Mouse (Mus musculus): Measurements from ENCODE around the gene Ankfn1. TPM values are rescaled to one million over a fixed set of nuclear protein-coding genes. Genes with fewer than 3 reads are reported as not detected.

Ankfn1 gene
- total RNA-seq (2021): under 1 TPM; 0.36 to 0.48 TPM
- long read RNA-seq, experiment 1: 0 reads
- long read RNA-seq, experiment 2: 0 reads

DNA sequence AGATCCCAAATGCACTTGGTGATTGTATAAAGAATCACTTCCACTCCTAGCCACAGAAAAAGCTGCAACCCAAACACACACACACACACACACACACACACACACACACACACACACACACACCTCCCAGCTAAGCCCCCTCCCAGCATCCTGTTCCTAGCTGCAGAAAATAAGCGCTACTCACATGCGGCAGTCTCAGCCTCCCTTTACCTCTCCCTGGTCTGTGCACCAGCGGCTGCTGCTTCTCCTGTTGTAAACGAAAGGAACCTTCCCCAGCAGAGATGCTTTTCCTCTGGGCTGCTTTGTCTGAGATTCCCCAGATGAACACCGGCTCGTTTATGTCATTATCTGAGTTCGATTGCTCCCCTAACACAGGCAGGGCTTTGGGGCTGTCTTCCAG lies at the start of gene Ankfn1:
TSS of gene Ankfn1 (minus strand) at position 223 of the 400 bp plus-strand sequence.
- no peak for DNase-seq

DNA sequence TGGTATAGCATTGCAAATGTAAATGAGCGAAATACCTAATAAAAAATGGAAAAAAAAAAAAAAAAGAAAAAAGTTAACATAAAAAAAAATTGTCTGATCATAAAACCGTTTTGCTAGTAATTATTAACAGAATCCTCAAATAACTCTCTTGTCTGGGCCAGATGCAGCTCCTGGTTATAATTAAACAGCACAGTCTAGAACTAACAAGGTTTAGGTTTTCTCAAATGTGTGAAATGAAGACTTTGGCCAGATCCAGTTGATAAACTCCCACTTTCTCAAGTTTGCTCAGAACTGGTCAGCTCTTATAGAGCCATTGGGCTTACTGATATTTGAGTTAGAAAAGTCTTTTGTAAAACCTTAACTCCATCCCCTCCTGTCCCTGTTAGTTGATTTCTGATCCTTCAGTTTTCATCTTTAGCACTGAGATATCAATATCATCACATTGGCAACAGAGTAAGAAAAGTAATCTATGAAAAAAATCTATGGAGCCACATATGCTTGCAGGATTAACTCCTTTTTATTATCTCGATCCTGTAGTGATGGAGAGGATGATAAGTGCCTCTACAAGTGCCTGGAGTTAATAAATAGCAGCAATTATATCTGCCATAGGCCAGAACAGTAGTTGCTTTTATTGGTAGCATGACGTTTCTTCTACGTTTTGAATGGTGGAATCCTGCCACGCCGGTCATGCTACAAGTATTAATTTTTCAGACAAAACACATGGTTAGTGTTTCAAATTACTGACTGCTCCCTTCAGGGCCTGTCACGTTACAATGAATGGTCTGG lies 46.4 kb upstream of the Ankfn1 start:
- DNase-seq: no peak

DNA sequence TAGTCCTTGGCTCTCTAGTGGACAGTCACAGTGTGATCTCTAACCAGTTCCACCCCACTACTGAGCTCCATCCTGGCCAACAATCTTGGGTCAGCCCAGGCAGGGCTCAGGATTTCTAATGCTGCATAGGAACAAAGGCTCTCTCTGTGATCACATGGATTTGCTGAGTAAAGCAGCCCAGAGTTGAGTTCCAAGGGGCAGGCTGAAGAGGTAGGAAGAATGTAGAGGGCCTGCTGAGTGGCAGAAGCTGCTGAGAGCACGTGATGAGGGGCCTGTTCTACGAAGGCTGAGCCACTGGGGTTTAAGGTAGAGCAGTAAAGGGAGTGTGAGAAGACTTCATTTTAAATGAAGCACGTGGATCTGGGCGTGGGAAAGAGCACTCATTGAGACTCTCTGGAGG lies 41.1 kb upstream of the Ankfn1 start:
- DNase-seq: no peak

DNA sequence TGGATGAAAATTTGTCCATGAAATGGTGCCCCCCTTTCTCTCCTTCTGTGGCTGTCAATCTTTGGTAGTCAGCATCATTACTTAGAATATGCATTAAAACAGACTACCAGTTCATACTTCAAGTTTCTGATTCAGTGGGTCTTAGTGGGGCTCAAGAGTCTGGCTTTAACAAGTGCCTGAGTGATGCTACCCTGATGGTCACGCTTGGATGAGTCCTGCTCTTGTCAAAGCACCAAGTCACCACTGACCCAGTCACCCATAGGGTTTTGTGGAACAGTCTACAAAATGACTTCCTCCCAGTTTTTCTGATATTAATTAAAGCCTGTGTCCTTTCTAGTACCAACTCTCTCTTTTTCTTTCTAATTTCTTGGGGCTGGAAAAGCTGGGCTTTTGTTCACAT lies 34.0 kb upstream of the Ankfn1 start:
- DNase-seq: no peak

DNA sequence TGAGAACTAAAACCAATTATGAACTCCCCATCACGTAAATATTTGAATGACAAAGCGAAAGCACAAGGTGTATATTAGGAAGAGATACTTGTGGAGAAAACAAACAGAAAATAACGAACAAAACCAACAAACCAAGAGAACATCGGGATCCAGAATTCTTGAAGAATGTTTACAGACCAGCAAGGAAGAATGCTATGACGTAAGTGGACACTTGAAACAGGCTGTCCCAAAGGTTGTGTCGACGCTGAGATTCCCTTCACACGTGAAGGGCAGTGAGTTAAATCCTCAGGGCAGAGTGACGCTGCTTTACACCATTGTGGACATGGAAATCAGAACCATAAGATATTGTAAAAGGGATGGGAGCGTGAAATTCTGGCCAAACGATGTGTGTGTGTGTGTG lies 30.5 kb upstream of the Ankfn1 start:
- DNase-seq: no peak

DNA sequence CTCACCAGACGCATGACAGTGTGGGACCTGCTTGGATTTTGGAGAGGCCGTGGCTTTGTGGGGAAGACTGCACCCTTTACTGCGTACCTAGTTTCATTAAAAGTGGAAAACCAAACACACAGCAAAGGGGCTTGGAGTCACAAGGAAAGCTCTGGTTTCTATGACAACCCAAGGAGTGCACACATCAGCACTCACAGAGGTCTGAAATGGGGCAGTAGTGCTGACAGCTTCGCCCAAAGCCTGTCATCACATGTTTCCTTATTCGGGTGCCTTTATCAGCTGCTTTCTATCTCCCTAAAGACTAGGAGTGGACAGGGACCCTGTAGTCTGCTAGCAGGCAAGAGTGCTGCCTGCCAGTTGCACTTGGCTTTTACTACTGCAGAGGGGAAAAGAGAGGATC lies 27.4 kb upstream of the Ankfn1 start:
- no peak for DNase-seq

DNA sequence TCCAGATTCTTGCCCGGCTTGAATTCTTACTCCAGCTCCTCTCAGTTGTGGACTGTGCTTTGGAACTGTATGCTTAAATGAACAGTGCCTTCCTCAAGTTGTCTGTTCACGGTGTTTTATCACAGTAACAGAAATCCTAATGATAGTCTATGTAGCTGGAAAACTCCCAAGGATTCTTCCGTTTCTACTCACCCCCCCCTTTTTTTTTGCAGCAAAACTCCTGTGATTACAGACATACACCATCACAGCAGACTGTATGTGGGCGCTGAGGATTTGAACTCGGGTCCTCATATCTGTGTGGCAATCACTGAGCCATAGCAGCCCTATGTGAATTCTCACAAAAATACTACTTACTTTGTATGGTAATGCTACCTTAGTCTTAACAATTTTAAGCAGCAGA lies 26.5 kb upstream of the Ankfn1 start:
- no peak for DNase-seq

DNA sequence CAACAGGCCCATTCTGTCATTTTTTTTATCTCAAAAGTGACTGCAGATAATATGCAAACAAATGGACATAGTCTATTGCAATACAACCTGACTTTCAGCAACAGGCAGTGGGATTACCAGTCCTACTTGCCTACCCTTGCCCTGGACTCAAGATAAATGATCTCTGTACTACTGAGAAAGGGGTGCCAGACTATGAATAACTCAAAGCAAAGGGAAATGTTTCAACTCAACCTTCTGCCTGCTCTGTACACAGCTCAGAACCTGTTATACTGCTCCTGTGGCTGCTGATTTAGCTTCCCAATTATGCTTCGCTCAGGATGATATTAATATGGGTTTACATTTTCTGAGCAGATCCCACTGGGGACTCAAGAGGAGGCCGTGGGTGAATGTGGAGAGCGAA lies 15.3 kb upstream of the Ankfn1 start:
- DNase-seq: no peak

DNA sequence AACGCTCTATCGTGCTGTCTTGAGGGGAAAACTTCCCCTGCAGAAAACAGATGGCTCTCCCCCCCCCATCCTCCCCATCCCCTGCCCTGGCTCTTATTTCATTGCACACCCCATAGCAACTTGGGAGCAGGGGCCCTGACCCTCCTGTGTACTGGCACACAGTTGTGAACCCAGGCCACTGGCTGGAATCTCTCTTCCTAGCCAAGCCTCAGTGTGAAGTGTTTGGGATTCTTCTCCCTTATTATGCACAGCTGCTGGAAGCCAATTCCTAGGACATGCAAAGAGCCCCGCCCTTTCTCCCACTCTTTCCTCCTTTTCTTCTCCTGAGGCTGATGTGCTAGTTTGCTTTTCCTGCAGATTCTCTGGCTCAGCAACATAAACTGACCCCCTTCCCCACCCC lies 1.4 kb downstream of the Ankfn1 start:
- DNase-seq: no peak

DNA sequence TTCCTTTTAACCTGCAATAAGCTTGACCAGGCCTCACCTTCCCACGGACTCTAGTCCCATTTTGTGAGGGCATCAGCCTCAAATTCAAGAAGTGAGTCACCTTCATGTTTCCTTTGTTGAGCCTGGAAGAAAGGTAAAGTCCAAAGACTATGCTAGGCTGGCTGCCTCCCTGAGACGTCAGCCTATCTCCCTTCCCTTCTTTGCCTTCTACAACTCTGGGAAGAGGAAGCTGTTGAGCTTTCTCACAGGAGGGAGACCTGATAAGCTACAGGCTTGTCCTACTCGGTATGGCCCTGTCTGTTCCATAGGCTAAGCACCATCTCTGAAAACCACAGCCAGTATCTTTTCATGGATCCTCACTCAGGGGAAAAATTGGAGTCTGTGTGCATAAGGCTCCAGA lies 2.5 kb downstream of the Ankfn1 start:
- DNase-seq: no peak

DNA sequence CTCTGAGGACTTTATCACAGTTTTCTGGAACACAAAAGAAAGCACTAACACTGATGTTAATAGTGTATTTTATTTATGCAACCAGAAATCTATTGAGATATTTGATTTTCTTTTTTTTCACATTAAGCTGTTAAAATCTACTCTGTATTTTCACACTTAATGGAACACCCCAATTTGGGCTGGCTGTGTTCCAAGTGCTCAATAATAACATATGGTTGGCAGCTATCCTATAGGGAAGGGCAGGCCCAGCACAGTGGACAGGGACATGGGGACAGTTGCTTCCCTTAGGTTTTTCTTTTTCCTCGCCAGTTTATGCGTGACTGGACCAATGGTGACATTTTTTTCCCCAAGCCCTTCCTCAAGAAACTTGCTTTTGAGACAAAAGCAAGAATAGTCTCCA lies 4.5 kb downstream of the Ankfn1 start:
- DNase-seq: no peak

DNA sequence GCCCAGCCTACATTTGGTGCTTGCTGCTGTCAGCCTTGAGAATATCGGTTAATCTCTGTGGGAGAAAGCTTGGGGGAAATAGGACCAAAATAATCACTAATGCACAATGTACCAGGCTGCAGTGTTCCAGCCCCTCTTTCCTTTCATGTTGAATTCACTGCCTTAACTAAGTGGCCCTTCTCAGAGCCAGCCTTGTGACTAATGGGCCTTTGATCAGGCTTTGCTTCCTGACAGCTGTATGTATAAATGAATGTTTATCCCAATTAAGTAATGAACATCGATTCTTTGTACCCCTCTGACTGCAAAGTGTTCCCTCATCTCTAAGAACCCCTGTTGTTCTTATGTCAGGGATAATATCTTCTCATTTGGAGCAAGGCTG lies 11.7 kb downstream of the Ankfn1 start:
- no peak for DNase-seq

DNA sequence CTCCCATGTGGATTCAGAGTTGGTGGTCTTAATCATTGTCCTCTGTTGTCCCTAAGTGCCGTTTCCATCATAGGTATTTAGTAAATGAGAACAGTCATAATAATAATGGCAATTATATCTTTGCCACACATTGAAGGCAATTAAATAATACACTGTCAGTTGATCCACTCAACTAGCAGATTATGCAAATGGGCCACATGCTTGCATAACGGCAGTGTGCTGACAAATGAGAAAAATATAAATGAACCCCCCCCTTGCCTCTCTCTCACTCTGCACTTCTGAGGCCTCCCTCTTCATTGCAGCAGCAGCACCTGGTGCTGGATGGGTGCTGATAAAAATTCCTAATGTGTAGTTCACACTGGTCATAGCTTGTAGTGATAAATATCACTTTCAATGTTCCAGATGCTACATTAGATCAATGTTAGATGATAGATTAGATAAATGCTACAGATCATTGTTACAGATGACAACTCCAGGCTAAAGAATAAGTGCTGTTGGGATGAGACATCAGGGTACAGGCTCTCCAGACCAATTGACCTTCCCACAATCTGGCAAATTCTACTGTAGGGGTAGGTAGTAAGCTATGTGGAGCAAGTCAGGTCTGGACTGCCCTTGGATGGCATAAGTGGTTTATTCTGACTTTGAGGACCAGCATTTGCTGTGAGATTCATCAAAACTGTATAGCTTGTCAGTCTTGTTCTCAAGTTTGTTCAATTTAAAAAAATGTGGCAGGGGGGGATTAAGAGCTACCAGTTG lies 12.3 kb downstream of the Ankfn1 start:
- DNase-seq: no peak

DNA sequence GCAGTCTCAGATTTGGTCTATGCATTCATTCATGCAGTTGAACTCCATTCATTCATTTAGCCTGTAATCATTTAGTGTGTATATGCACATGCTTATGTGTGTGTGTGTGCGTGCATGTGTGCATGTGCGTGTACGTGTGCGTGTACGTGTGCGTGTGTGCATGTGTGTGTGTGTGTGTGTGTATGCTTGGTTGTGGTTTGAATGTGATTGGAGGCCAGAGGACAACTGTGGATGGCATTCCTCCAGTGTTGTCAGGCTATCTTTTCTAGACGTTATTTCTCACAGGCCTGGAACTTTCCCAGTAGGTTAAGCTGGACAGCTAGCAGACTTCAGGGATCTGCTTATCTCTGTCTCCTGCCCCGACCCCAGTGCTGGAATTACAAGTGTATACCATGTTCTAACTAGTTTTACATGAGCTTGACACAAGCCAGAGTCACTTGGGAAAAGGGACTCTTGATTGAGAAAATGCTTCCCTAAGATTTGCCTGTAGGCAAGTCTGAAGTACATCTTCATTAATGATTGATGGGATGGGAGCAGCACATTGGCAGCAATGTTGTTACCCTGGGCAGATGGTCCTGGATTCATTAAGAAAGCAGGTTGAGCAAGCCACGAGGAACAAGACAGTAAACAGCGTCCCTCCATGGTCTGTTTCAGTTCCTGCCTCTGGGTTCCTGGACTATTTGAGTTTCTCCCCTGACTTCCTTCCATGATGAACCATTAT lies 43.3 kb downstream of the Ankfn1 start:
- no peak for DNase-seq

DNA sequence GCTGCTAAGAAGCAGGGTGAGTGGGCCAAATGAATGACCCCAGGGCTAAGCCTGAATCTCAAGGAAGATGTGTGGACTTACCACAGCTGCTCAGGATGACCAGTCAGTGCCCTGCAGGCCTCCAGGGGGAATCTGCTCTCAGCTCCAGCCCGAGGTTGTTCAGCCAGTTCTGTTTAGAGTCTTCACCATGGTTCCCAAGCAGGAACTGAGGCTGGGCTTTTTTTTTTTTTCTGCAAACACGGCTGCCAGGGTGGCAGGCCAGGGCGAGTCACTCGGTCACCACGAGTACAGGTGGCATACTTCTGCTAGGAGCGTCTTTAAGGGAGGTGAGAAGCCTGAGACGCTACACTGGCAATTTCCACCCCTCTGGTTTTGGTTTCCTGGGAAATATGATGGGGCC lies 43.9 kb downstream of the Ankfn1 start:
- DNase-seq: no peak

DNA sequence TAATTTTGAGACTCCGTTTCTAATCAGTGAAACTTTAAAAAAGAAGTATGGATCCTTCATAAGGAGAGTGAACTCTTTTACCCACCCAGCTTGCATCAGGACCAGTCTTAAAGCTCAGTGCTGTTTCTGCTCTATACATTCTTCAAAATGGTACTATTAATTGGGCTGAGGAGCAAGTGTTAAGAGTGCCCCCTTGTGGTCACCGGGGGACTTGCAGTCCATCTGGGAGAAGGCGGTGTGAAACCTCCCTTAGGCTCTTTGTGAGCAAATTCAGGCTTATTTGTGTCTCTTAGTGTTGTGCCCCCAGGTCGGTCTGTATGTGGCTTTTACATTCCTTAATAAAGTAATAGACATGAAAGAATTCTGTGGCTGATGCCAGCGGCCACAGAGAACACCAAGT lies 56.6 kb downstream of the Ankfn1 start:
- peak; percentile 87 for DNase-seq

DNA sequence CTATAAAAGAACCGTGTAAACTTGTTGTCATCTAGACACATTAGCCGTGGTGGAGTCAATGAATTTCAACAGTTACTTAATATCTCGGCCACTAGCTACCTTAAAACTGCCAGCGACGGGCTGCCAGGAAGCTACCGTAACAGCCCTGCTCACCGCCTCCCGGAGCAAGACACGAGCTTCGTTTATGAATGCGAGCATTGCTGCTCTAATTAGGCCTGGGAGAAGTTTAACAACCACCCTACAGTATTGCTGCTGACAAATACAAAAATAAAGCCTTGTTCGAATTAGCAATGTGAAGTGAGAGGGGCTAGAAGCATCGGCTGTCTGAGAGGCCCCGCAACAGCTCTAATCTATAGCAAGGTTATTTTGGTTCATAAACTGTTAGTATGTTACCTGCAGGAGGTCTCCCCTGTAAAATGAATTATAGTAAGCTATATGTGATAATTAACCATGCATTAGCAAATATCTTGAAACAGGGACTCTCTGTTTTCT lies 58.9 kb downstream of the Ankfn1 start:
- DNase-seq: no peak

DNA sequence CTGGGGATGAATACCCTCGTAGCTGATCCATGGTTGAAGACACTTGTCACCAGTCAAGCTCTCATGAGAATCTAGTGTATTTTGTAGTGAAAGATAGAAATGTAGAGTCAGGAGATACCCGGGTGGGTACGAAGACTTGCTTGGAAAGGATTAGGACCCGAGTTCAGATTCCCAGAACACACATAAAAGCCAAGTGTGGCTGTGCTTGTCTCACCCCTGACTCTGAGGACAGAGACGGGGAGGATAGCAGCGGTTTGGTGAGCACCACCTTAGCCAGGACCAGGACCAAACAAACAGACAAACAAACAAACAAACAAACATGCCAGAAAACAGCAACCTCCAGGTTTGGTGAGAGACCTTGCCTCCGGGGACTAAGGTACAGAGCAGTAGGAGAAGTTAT lies 61.1 kb downstream of the Ankfn1 start:
- no peak for DNase-seq

DNA sequence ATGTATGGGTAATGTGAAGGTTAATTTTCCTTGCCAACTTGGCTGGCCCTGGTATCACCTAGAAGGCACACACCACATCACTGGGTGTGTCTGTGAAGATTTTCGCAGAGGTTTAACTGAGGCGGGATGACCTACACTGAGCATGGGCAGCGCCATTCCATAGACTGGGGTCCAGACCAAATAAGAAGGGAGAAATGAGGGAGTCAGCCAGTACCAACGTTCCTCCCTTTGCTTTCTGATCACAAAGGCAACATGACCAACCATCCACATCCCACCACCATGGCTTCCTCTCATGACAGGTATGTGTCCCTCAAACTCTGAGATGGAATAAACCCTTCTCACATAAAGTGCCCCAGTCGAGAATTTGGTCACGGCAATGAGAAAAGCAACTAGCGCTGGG lies 68.9 kb downstream of the Ankfn1 start:
- no peak for DNase-seq

DNA sequence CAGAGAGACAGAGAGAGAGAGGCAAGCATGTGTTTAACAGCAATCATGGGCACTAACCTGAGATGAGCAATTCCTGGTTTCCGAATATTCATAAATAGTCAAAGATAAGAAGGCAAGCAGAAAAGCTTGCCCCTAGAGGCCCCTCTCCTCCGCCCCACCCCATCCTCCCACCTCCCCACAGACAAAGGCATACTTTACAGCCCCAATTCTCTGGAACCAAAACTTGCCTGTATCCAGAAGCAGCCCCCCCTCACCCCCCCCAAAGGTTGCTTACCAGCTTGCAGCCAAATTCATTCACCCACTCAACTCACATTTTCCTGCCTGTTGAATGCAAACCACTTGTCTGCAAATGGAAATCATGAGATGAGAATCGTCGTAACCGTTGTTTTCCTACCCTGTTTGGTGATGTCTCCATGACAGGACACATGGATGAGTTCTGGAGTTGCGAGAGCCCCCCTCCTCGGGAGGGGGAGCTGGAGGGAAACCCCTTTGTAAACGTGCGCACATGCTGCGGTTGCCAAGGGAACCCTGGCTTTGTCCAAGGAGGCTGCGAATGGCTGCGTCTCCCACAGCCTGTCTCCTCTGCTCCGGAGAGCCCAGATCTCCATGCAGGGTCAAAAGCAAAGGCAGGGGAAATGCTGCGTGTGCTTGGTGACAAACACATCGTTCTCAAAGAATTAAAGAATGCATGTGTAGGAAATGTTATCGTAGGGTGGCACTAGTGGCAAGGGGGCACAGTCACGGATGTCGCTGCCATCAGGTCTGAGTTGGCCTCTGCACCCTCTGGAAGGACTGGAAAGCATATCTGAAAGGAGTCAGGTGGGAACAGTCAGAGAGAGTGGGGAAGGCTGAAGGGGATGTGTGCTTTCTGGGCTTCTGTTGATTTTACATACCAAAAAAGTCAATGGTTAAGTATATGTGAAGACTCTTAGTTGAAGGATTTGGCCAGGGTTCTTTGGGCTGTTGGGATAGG lies 80.7 kb downstream of the Ankfn1 start:
- no peak for DNase-seq

DNA sequence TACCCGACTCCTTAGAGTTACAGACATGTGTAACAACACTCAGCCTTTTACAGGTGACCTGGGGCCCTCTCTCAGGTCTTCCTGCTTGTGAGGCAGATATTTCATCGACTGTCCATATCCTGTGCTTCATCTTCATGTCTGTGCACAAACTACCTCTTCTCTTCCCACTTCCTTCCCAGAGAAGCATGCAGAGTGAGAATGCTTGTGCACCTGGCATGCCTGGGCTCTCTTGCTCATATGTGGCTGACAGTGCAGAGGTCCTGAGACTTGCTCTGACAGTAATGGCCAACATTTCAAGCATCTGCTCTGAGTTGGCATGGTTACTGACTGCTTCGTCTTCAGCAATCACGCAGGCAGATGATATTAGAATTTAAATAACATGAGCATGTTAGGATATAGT lies 83.8 kb downstream of the Ankfn1 start:
- no peak for DNase-seq

DNA sequence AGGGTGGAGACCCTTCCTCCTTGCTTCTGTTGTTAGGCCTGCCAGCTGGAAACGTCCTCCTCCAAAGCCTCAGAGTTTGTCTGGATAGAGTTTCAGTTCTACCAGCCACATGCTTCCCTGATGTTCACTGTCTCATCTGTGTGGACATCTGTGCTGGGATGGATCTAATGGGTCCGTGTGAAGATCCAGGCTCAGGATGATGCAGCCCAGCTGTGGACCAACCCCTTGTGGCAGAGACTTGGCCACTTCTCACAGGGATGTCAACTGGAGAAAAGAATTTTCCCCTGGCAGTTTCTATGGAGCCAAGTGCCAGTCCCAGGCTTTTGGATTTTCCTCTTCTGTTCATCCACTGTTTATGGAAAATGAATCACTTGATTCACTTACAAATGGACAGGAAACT lies 100.5 kb downstream of the Ankfn1 start:
- DNase-seq: no peak
